Mouse (Mus musculus) testis, adult 10 weeks (tissue): ENCODE results near the gene Sestd1. TPM values are rescaled to one million over a fixed set of nuclear protein-coding genes. Genes with fewer than 3 reads are reported as not detected.

ENCODE experiments used
- polyA plus RNA-seq: library from polyadenylated mRNA; stranded (reverse); fragments of 350-450 nt; fragmentation: Illumina TruSeq; extraction: RNeasy Lipid Tissue Mini Kit (QIAGEN cat#74804); gene quantifications from one replicate; pipeline ENCODE4 v1.2.3, GENCODE M21; 2014; ENCODE audit warnings: low read depth, low replicate concordance

Sestd1 gene
- 19.6 TPM for polyA plus RNA-seq

GRCm38 (mm10) chr2:77280512-77281409 lies at the start of gene Sestd1:
Gene Sestd1, minus strand, starts transcription at chr2:77280592.

GRCm38 (mm10) chr2:77170633-77171105 lies 109.7 kb downstream of the Sestd1 start, which contains the start of gene Ccdc141:
Gene Ccdc141, minus strand, starts transcription at chr2:77170636.

Other genes with a start within 250 kb of the Sestd1 start
- gene Ccdc141, start 110.0 kb downstream of the Sestd1 start, polyA plus RNA-seq = 3.5 TPM